23 mouse cellular contexts compared by ENCODE assay signal in genomic region chr5:47225247-47225646, GRCm38 (mm10).
DNase-seq lines count a peak whose midpoint lies in the region; ATAC-seq and TF ChIP-seq lines count a peak whose summit lies in the region.
"Had no signal": no experiment of that assay in that cellular context is flagged by ENCODE, and none has a peak within 500 bp of the region (broad histone marks: within the 10 kb centered on the region; RNA-seq: fewer than 3 reads in every experiment).

No protein-coding gene starts in this region.

- POLR2A ChIA-PET in Patski (lab: Charles Lee), result no interaction called here

- 86% methylated on average over 1 of the region's 1 CpGs for WGBS in hindbrain, embryonic 14.5 days
- 80% methylated on average over 1 of the region's 1 CpGs for whole genome bisulfite sequencing in hindbrain, embryonic 11.5 days
- 60% methylated on average over 1 of the region's 1 CpGs for WGBS in lung, postnatal 0 days

- H3K36me3 ChIP-seq in hindbrain, embryonic 14.5 days (replicated peaks; ENCODE audit: control insufficient read depth, insufficient read depth), result no peaks in the 10 kb centered on the region
- no peaks in the 10 kb centered on the region for H3K36me3 ChIP-seq in hindbrain, embryonic 11.5 days (ENCODE audit: control insufficient read depth, insufficient read depth, low read length)
- no peaks in the 10 kb centered on the region for H3K36me3 ChIP-seq in lung, postnatal 0 days (ENCODE audit: insufficient read depth, low read length)
- H3K36me3 ChIP-seq: embryonic facial prominence, embryonic 15.5 days; heart, embryonic 13.5 days; midbrain, embryonic 13.5 days; neural tube, embryonic 13.5 days had no signal

- H3K27me3 ChIP-seq in hindbrain, embryonic 14.5 days (ENCODE audit: control insufficient read depth, insufficient read depth, low read length), result no peaks in the 10 kb centered on the region
- no peaks in the 10 kb centered on the region for H3K27me3 ChIP-seq in hindbrain, embryonic 11.5 days (ENCODE audit: control insufficient read depth, insufficient read depth, low read length)
- H3K27me3 ChIP-seq in lung, postnatal 0 days (replicated peaks; ENCODE audit: insufficient read depth, low read length), result no peaks in the 10 kb centered on the region
- H3K27me3 ChIP-seq in Patski, result peaks cover 14% of the 10 kb centered on the region
- H3K27me3 ChIP-seq: embryonic facial prominence, embryonic 15.5 days; heart, embryonic 13.5 days; midbrain, embryonic 13.5 days; neural tube, embryonic 13.5 days had no signal

- TF ChIP-seq CTCF in lung, postnatal 0 days (IDR thresholded peaks at IDR 0.05), result peak; percentile 29
- peak; percentile 12 for TF ChIP-seq CTCF in Patski (IDR thresholded peaks at IDR 0.05)

- H3K4me1 ChIP-seq in hindbrain, embryonic 14.5 days (replicated peaks; ENCODE audit: control insufficient read depth, insufficient read depth, low read length), result no peaks in the 10 kb centered on the region
- no peaks in the 10 kb centered on the region for H3K4me1 ChIP-seq in hindbrain, embryonic 11.5 days (replicated peaks; ENCODE audit: control insufficient read depth, insufficient read depth, low read length)
- H3K4me1 ChIP-seq in lung, postnatal 0 days (ENCODE audit: insufficient read depth, low read depth, low read length), result no peaks in the 10 kb centered on the region
- H3K4me1 ChIP-seq: embryonic facial prominence, embryonic 15.5 days; midbrain, embryonic 13.5 days; neural tube, embryonic 13.5 days had no signal

- no peak overlapping the region for H3K4me2 ChIP-seq in hindbrain, embryonic 14.5 days (replicated peaks)
- no peak overlapping the region for H3K4me2 ChIP-seq in hindbrain, embryonic 11.5 days (replicated peaks; ENCODE audit: low read depth, low read length)
- no peak overlapping the region for H3K4me2 ChIP-seq in lung, postnatal 0 days (replicated peaks; ENCODE audit: low read depth, low read length)
- H3K4me2 ChIP-seq: embryonic facial prominence, embryonic 15.5 days; heart, embryonic 13.5 days; midbrain, embryonic 13.5 days; neural tube, embryonic 13.5 days had no signal

- no peak overlapping the region for H3K9ac ChIP-seq in hindbrain, embryonic 14.5 days
- no peak overlapping the region for H3K9ac ChIP-seq in hindbrain, embryonic 11.5 days (ENCODE audit: low read depth, low read length)
- no peak overlapping the region for H3K9ac ChIP-seq in lung, postnatal 0 days (replicated peaks; ENCODE audit: low read depth)
- H3K9ac ChIP-seq: embryonic facial prominence, embryonic 15.5 days; heart, embryonic 13.5 days; midbrain, embryonic 13.5 days; neural tube, embryonic 13.5 days had no signal

- no peak for ATAC-seq in hindbrain, embryonic 14.5 days (ENCODE audit: low FRiP score)
- no peak for ATAC-seq in hindbrain, embryonic 11.5 days (ENCODE audit: low FRiP score)
- no peak for ATAC-seq in lung, postnatal 0 days
- no peak for ATAC-seq in Patski
- ATAC-seq: midbrain, embryonic 13.5 days had no signal

- in situ Hi-C loops in Patski (cut with MboI; ENCODE audit: low pct_unique_long_range_greater_than_20kb), result no loop called here

- H3K4me3 ChIP-seq in hindbrain, embryonic 14.5 days (replicated peaks; ENCODE audit: low read length), result no peak overlapping the region
- H3K4me3 ChIP-seq in hindbrain, embryonic 11.5 days (ENCODE audit: low read depth, low read length), result no peak overlapping the region
- H3K4me3 ChIP-seq in lung, postnatal 0 days (ENCODE audit: low read depth, low read length), result no peak overlapping the region
- H3K4me3 ChIP-seq: embryonic facial prominence, embryonic 15.5 days; heart, embryonic 13.5 days; midbrain, embryonic 13.5 days; myocyte; neural tube, embryonic 13.5 days had no signal

- H3K27ac ChIP-seq in hindbrain, embryonic 14.5 days, result no peak overlapping the region
- H3K27ac ChIP-seq in hindbrain, embryonic 11.5 days (ENCODE audit: low read depth, low read length), result no peak overlapping the region
- H3K27ac ChIP-seq in lung, postnatal 0 days (ENCODE audit: low read length), result no peak overlapping the region
- H3K27ac ChIP-seq: embryonic facial prominence, embryonic 15.5 days; heart, embryonic 13.5 days; midbrain, embryonic 13.5 days; neural tube, embryonic 13.5 days had no signal

- DNase-seq in hindbrain, embryonic 14.5 days (ENCODE audit: low spot score), result peak; percentile 40
- DNase-seq in hindbrain, embryonic 11.5 days (ENCODE audit: low spot score), result no peak
- DNase-seq in lung, postnatal 0 days (ENCODE audit: low spot score), result no peak
- no peak for DNase-seq in lung, postnatal 4 days
- no peak for DNase-seq in Patski (ENCODE audit: low read depth, low spot score)
- no peak for DNase-seq in frontal cortex, postnatal 14 days (ENCODE audit: low spot score in 2 of 2)
- no peak for DNase-seq in right cerebral cortex, adult 2 months (ENCODE audit: low spot score in 2 of 2)
- DNase-seq: adrenal gland, postnatal 36 days; cerebellum, adult 11 months; cerebellum, adult 9-11 months; gastrocnemius, postnatal 25 days; heart, adult 18-20 months; heart, postnatal 4 days; kidney, adult 2 months; kidney, postnatal 10 days; lung, postnatal 14 days; right cerebral cortex, postnatal 4 days; thymus, postnatal 25 days had no signal

- H3K9me3 ChIP-seq in hindbrain, embryonic 14.5 days (ENCODE audit: control insufficient read depth, low read length), result no peaks in the 10 kb centered on the region
- no peaks in the 10 kb centered on the region for H3K9me3 ChIP-seq in hindbrain, embryonic 11.5 days (ENCODE audit: control insufficient read depth, low read length)
- no peaks in the 10 kb centered on the region for H3K9me3 ChIP-seq in lung, postnatal 0 days (ENCODE audit: low read length)
- H3K9me3 ChIP-seq: embryonic facial prominence, embryonic 15.5 days; heart, embryonic 13.5 days; midbrain, embryonic 13.5 days; neural tube, embryonic 13.5 days had no signal

- CTCF ChIA-PET in Patski (lab: Charles Lee), result interaction anchor here (0.9 kb wide), 1 partner anchor 753 kb away, joined by 3 read pairs; no protein-coding TSS in a partner anchor

- TF ChIP-seq EP300 in lung, postnatal 0 days (IDR thresholded peaks at IDR 0.05), result no peak
